In genomic region chr6:61177476-61177875, GRCm38 (mm10) we compare ENCODE assay signal across 19 mouse cellular contexts. TPM values are rescaled to one million over a fixed set of nuclear protein-coding genes. Genes with fewer than 3 reads are reported as not detected.
"Had no signal": no experiment of that assay in that cellular context is flagged by ENCODE, and none has a peak within 500 bp of the region (broad histone marks: within the 10 kb centered on the region; RNA-seq: fewer than 3 reads in every experiment).

No protein-coding gene starts in this region.

- H3K36me3 ChIP-seq: lung, embryonic 15.5 days; midbrain, embryonic 15.5 days; neural tube, embryonic 12.5 days had no signal

- ATAC-seq: liver, postnatal 0 days; lung, postnatal 0 days; midbrain, embryonic 15.5 days had no signal

- DNase-seq: liver, postnatal 0 days; lung, adult 2 months; lung, postnatal 14 days; lung, postnatal 36 days; right cerebral cortex, adult 18-20 months; right cerebral cortex, postnatal 25 days; right cerebral cortex, postnatal 4 days; spleen, adult 18-20 months; thymus, adult 18-20 months; thymus, postnatal 14 days; thymus, postnatal 36 days had no signal

- H3K27ac ChIP-seq: lung, embryonic 15.5 days; macrophage; midbrain, embryonic 15.5 days; neural tube, embryonic 12.5 days had no signal

- H3K9ac ChIP-seq: liver, postnatal 0 days; lung, embryonic 15.5 days; midbrain, embryonic 15.5 days; neural tube, embryonic 12.5 days had no signal

- H3K4me2 ChIP-seq: lung, embryonic 15.5 days; midbrain, embryonic 11.5 days; midbrain, embryonic 15.5 days; neural tube, embryonic 12.5 days had no signal

- H3K4me3 ChIP-seq: lung, embryonic 15.5 days; megakaryocyte, embryonic 14.5 days; midbrain, embryonic 15.5 days; neural tube, embryonic 12.5 days had no signal

- H3K4me1 ChIP-seq: neural tube, embryonic 12.5 days had no signal

- H3K9me3 ChIP-seq: lung, embryonic 15.5 days; megakaryocyte, embryonic 14.5 days; midbrain, embryonic 15.5 days; neural tube, embryonic 12.5 days had no signal

- H3K27me3 ChIP-seq: midbrain, embryonic 15.5 days had no signal

RNA-seq across cellular contexts. Expression of gene Ccser1, which starts 2.6 kb away (rescaled TPM):
- total RNA-seq: monocyte, adult 5-6 weeks had no signal
- polyA plus RNA-seq: macrophage had no signal
